Mouse (Mus musculus) testis, adult 2 months (tissue): Measurements from ENCODE around the gene Ppm1l. TPM values are rescaled to one million over a fixed set of nuclear protein-coding genes. Genes with fewer than 3 reads are reported as not detected.

ENCODE experiments used
- H3K27ac ChIP-seq: fragments of 200-500 bp; 2 replicates; pipeline ENCODE4 v1.5.1; 2012; ENCODE audit warnings: low read depth, low read length; ENCODE audit not compliant: control insufficient read depth, insufficient read depth
- H3K27me3 ChIP-seq: fragments of 200-500 bp; 2 replicates; pipeline ENCODE4 v1.6.1; 2012; ENCODE audit warnings: mild to moderate bottlenecking, low read length, moderate library complexity; ENCODE audit not compliant: control insufficient read depth, insufficient read depth
- H3K36me3 ChIP-seq: fragments of 200-500 bp; 2 replicates; pipeline ENCODE4 v1.6.1; 2012; ENCODE audit warnings: mild to moderate bottlenecking, low read length; ENCODE audit not compliant: control insufficient read depth, insufficient read depth
- H3K4me1 ChIP-seq: fragments of 200-500 bp; 2 replicates; pipeline ENCODE4 v1.6.1; 2012; ENCODE audit warnings: low read length; ENCODE audit not compliant: control insufficient read depth, insufficient read depth
- H3K4me3 ChIP-seq: fragments of 200-500 bp; 2 replicates; pipeline ENCODE4 v1.5.1; 2012; ENCODE audit warnings: low read depth, mild to moderate bottlenecking, low read length, moderate library complexity, mixed read lengths; ENCODE audit not compliant: control insufficient read depth
- CTCF ChIP-seq: fragments of 200-500 bp; IDR thresholded peaks from 2 replicates; pipeline ENCODE4 v1.5.1; 2012; ENCODE audit warnings: low read depth, mild to moderate bottlenecking, inconsistent platforms, low read length, moderate library complexity; ENCODE audit not compliant: control insufficient read depth, insufficient read depth, insufficient replicate concordance
- POLR2A ChIP-seq: fragments of 200-500 bp; IDR thresholded peaks from 2 replicates; pipeline ENCODE4 v1.6.1; 2012; ENCODE audit warnings: low read depth, mild to moderate bottlenecking, inconsistent platforms, low read length, moderate library complexity; ENCODE audit not compliant: control insufficient read depth
- polyA plus RNA-seq: library from polyadenylated mRNA; depleted of rRNA; stranded (reverse); fragments of >200 nt; gene quantifications from 2 replicates; pipeline ENCODE4 v1.2.3, GENCODE M21; 2012

The Ppm1l gene
- polyA plus RNA-seq, 1 experiment, result 2.2 TPM

DNA sequence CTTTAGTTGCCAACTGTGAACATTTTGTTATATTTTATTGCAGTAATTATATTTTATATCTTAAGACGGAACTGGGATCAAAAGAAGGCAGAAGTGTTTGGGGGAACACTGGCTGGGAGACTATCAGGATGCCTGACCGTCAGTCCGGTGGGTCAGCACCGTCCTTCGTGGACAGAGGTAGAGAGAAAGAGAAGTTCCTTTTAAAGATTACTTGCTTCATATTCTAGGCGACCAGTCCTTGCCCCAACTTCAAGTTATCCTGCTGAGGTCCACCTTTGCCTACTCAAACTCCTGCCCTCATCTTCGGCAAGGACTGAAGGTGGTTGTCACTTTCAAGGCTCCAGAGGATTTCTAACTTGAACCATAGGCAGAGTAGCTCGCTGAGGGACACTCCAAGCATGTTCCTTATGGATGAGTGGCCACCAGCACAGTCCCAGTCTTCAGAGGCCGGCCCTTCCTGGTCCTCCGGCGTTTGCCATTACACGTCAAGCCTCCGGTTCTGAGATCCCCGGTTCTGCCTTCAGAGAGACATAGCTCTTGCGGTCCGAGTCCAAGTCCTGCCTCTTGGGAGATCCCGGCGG is 761 bp upstream of the Ppm1l start:
- Histone ChIP-seq H3K4me1 (peaks cover 16% of the 10 kb centered on the region), H3K4me3 (peak overlapping the region; percentile 94), H3K27ac (peak overlapping the region; percentile 95), H3K36me3 (no peaks in the 10 kb centered on the region), H3K27me3 (no peaks in the 10 kb centered on the region; the same call in 1 of the 2 replicates)
- TF ChIP-seq POLR2A (no peak), CTCF (no peak)

- no peak for TF ChIP-seq CTCF
- TF ChIP-seq POLR2A, result 0 out of 2 replicates have a peak, but pooled peaks have one; percentile 13
Measured at GRCm38 (mm10) chr3:69317251-69318125, 827 bp downstream of the Ppm1l start.

DNA sequence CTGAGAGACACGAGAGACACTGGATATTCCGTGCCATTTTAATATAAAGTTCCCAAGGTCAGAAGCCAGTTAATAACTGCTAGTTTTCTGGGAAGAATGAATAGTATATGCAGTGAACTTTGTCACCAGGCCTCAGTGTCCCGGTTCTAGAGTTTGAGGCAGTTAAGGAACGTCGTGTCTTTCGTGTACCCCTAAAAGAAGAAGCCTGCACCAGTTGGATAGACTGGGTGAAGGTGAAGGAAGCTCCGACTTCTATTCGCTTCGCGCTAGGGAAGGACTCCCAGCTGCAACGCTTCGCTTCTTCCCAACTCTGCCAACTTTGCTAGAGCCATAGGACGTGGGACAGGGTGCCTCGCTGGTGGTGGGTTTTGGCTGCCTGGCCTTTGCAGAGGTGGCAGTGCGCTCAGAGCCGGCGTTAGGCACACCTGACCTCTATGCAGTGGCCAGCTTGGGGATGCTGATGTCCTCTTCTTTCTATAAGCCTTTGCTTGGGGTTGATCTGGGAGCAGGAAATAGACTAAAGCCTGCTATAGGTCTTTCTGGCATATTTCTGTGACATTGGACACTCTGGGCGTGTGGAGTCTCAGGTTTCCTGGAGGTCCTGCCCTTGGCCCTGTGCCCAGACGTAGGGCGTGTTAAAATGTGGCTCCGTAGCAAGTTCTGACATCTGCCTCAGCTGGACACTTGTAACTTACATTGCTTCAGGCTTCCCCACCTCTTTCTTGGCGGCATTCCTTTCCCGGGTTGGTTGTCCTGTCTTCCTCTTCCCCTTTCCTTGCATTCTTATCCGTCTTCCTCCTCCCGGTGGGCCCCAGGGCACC is 1.7 kb downstream of the Ppm1l start:
- TF ChIP-seq CTCF (no peak), POLR2A (no peak)
- H3K27ac ChIP-seq, result no peak overlapping the region
- H3K27me3 ChIP-seq, result no peaks in the 10 kb centered on the region; the same call in 1 of the 2 replicates

More at GRCm38 (mm10) chr3:69317251-69318125, 827 bp downstream of the Ppm1l start:
- no peaks in the 10 kb centered on the region for H3K36me3 ChIP-seq
- peaks cover 16% of the 10 kb centered on the region for H3K4me1 ChIP-seq
- H3K27me3 ChIP-seq, result no peaks in the 10 kb centered on the region; the same call in 1 of the 2 replicates
- H3K4me3 ChIP-seq, result peak overlapping the region; percentile 80
- no peak overlapping the region for H3K27ac ChIP-seq

DNA sequence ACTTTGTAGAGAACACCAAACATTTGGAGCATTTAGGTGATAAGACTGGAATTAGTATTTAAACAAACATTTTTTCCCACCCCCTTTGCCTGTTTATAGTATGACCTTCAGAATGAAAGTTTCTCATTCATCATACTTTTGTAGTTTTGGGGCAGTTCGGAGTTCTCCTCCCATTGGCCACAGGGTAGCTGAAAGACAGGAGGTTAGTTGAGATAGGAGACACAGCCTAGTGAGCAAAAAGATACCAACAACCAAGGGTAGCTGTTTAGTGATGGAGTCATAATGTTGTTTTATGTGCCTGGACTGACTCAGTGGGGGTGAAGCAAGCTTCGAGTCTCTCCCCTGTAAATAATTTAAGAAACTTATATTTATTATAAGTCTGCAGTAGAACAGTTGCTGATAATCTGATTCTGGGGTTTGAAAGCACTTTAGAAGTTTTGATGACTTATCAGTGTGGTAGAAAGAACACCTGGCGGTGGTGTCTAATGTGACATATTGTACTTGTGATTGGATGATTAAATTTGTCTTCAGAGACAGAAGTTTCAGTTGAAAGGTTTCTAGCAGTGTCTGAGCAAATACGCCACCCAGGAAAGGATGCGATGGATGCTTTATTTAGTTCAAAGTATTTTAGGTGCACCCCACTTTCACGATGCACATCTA is 2.5 kb downstream of the Ppm1l start:
- H3K36me3 ChIP-seq, result no peaks in the 10 kb centered on the region
- H3K4me3 ChIP-seq, result peak overlapping the region; percentile 80
- peaks cover 16% of the 10 kb centered on the region for H3K4me1 ChIP-seq

More for the DNA sequence above, 1.7 kb downstream of the Ppm1l start:
- Histone ChIP-seq H3K4me3 (peak overlapping the region; percentile 80), H3K36me3 (no peaks in the 10 kb centered on the region), H3K4me1 (peaks cover 16% of the 10 kb centered on the region)

DNA sequence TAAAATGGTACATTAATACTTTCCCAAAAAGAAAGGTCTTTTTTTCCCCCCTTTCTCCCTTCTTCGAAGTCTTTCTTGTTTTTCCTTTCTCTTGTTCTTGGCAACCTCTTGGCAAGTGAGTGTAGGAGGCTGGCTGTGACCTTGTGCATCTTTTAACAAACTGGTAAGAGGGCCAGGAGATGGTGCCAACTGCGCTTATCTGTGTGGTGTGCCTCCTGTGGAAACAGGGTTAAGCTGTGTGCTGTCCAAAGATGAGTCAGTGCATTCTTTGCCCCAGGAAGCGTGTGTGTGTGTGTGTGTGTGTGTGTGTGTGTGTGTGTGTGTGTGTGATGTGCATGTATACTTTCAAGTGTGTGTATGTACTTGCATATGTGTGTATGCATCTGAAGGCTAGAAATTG is 7.3 kb downstream of the Ppm1l start:
- no peaks in the 10 kb centered on the region for H3K4me1 ChIP-seq
- no peaks in the 10 kb centered on the region for H3K27me3 ChIP-seq
- no peak overlapping the region for H3K27ac ChIP-seq
- TF ChIP-seq CTCF (no peak), POLR2A (no peak)
- H3K36me3 ChIP-seq, result no peaks in the 10 kb centered on the region
- no peak overlapping the region for H3K4me3 ChIP-seq

More for the DNA sequence above, 2.5 kb downstream of the Ppm1l start:
- TF ChIP-seq POLR2A (no peak), CTCF (no peak)
- no peak overlapping the region for H3K27ac ChIP-seq
- H3K27me3 ChIP-seq, result no peaks in the 10 kb centered on the region; the same call in 1 of the 2 replicates

- Histone ChIP-seq H3K27ac (no peak overlapping the region), H3K36me3 (no peaks in the 10 kb centered on the region), H3K4me3 (no peak overlapping the region), H3K27me3 (no peaks in the 10 kb centered on the region), H3K4me1 (no peaks in the 10 kb centered on the region)
- no peak for TF ChIP-seq CTCF
Measured at GRCm38 (mm10) chr3:69329910-69330309, 13.2 kb downstream of the Ppm1l start.

- Histone ChIP-seq H3K36me3 (no peaks in the 10 kb centered on the region), H3K4me3 (no peak overlapping the region), H3K27ac (no peak overlapping the region), H3K27me3 (no peaks in the 10 kb centered on the region), H3K4me1 (no peaks in the 10 kb centered on the region)
- TF ChIP-seq POLR2A (no peak), CTCF (no peak)
Measured at GRCm38 (mm10) chr3:69333819-69334218, 17.2 kb downstream of the Ppm1l start.
